Mouse (Mus musculus): ENCODE results near the gene Glis2. TPM values are rescaled to one million over a fixed set of nuclear protein-coding genes. Genes with fewer than 3 reads are reported as not detected.

Gene Glis2
- polyA plus RNA-seq, 1 experiment from 2014 or later: 31.3 TPM

GRCm38 (mm10) chr16:4649211-4649610 is 54.7 kb downstream of the Glis2 start:
- no peaks in the 10 kb centered on the region for H3K27me3 ChIP-seq (ENCODE audit: control insufficient read depth, insufficient read depth, low read length)
- H3K27ac ChIP-seq (ENCODE audit: low read depth, low read length): no peak overlapping the region
- 81% methylated on average over 5 of the region's 5 CpGs for WGBS
- no peak overlapping the region for H3K4me3 ChIP-seq (ENCODE audit: low read depth, low read length)
- H3K9me3 ChIP-seq (ENCODE audit: control insufficient read depth, low read length): no peaks in the 10 kb centered on the region
- H3K4me1 ChIP-seq (replicated peaks; ENCODE audit: control insufficient read depth, insufficient read depth, low read length): no peaks in the 10 kb centered on the region; the same call in 1 of the 2 replicates
- no peaks in the 10 kb centered on the region; the same call in 1 of the 2 replicates for H3K36me3 ChIP-seq (ENCODE audit: control insufficient read depth, insufficient read depth, low read length)
- DNase-seq (ENCODE audit: low spot score) (no peak), ATAC-seq (replicated peaks; ENCODE audit: low FRiP score) (no peak)
- H3K9ac ChIP-seq (ENCODE audit: low read length): no peak overlapping the region
- H3K4me2 ChIP-seq (ENCODE audit: low read depth, low read length, severe bottlenecking): no peak overlapping the region

- H3K4me3 ChIP-seq (ENCODE audit: low read depth, low read length): no peak overlapping the region
- no peak for DNase-seq (ENCODE audit: low spot score)
- H3K36me3 ChIP-seq (ENCODE audit: control insufficient read depth, insufficient read depth, low read length): no peaks in the 10 kb centered on the region; the same call in 1 of the 2 replicates
- no peak overlapping the region for H3K9ac ChIP-seq (ENCODE audit: low read length)
- no peak overlapping the region for H3K4me2 ChIP-seq (ENCODE audit: low read depth, low read length, severe bottlenecking)
- ATAC-seq (replicated peaks; ENCODE audit: low FRiP score): no peak
- no peaks in the 10 kb centered on the region for H3K27me3 ChIP-seq (ENCODE audit: control insufficient read depth, insufficient read depth, low read length)
- no peaks in the 10 kb centered on the region; the same call in 1 of the 2 replicates for H3K4me1 ChIP-seq (replicated peaks; ENCODE audit: control insufficient read depth, insufficient read depth, low read length)
- no peaks in the 10 kb centered on the region for H3K9me3 ChIP-seq (ENCODE audit: control insufficient read depth, low read length)
- WGBS: 87% methylated on average over 11 of the region's 11 CpGs
- no peak overlapping the region for H3K27ac ChIP-seq (ENCODE audit: low read depth, low read length)
Observed at GRCm38 (mm10) chr16:4649692-4650091, 55.2 kb downstream of the Glis2 start.

GRCm38 (mm10) chr16:4650161-4650560 is 55.6 kb downstream of the Glis2 start:
- no peak overlapping the region for H3K4me2 ChIP-seq (ENCODE audit: low read depth, low read length, severe bottlenecking)

GRCm38 (mm10) chr16:4651081-4651480 is 56.6 kb downstream of the Glis2 start:
- 91% methylated on average over 1 of the region's 1 CpGs for WGBS
- Histone ChIP-seq H3K27me3 (ENCODE audit: control insufficient read depth, insufficient read depth, low read length) (no peaks in the 10 kb centered on the region), H3K9me3 (ENCODE audit: control insufficient read depth, low read length) (no peaks in the 10 kb centered on the region), H3K4me3 (ENCODE audit: low read depth, low read length) (no peak overlapping the region), H3K4me2 (ENCODE audit: low read depth, low read length, severe bottlenecking) (no peak overlapping the region), H3K9ac (ENCODE audit: low read length) (no peak overlapping the region), H3K36me3 (ENCODE audit: control insufficient read depth, insufficient read depth, low read length) (no peaks in the 10 kb centered on the region; the same call in 1 of the 2 replicates), H3K27ac (ENCODE audit: low read depth, low read length) (no peak overlapping the region), H3K4me1 (replicated peaks; ENCODE audit: control insufficient read depth, insufficient read depth, low read length) (peaks cover 1% of the 10 kb centered on the region; the same call in 1 of the 2 replicates)
- DNase-seq (ENCODE audit: low spot score) (no peak), ATAC-seq (replicated peaks; ENCODE audit: low FRiP score) (no peak)

More at GRCm38 (mm10) chr16:4650161-4650560, 55.6 kb downstream of the Glis2 start:
- DNase-seq (ENCODE audit: low spot score) (no peak), ATAC-seq (replicated peaks; ENCODE audit: low FRiP score) (no peak)
- 90% methylated on average over 3 of the region's 3 CpGs for WGBS
- H3K4me3 ChIP-seq (ENCODE audit: low read depth, low read length): no peak overlapping the region
- H3K9ac ChIP-seq (ENCODE audit: low read length): no peak overlapping the region
- no peaks in the 10 kb centered on the region for H3K9me3 ChIP-seq (ENCODE audit: control insufficient read depth, low read length)
- H3K36me3 ChIP-seq (ENCODE audit: control insufficient read depth, insufficient read depth, low read length): no peaks in the 10 kb centered on the region; the same call in 1 of the 2 replicates
- H3K27ac ChIP-seq (ENCODE audit: low read depth, low read length): no peak overlapping the region
- H3K27me3 ChIP-seq (ENCODE audit: control insufficient read depth, insufficient read depth, low read length): no peaks in the 10 kb centered on the region
- H3K4me1 ChIP-seq (replicated peaks; ENCODE audit: control insufficient read depth, insufficient read depth, low read length): no peaks in the 10 kb centered on the region; the same call in 1 of the 2 replicates

GRCm38 (mm10) chr16:4651624-4652023 is 57.1 kb downstream of the Glis2 start:
- no peaks in the 10 kb centered on the region for H3K9me3 ChIP-seq (ENCODE audit: control insufficient read depth, low read length)
- no peak overlapping the region for H3K27ac ChIP-seq (ENCODE audit: low read depth, low read length)
- no peak overlapping the region for H3K4me2 ChIP-seq (ENCODE audit: low read depth, low read length, severe bottlenecking)
- WGBS: 62% methylated on average over 7 of the region's 7 CpGs
- H3K36me3 ChIP-seq (ENCODE audit: control insufficient read depth, insufficient read depth, low read length): no peaks in the 10 kb centered on the region; the same call in 1 of the 2 replicates
- no peak overlapping the region for H3K9ac ChIP-seq (ENCODE audit: low read length)
- H3K27me3 ChIP-seq (ENCODE audit: control insufficient read depth, insufficient read depth, low read length): no peaks in the 10 kb centered on the region
- no peak overlapping the region for H3K4me3 ChIP-seq (ENCODE audit: low read depth, low read length)
- no peak for DNase-seq (ENCODE audit: low spot score)
- peaks cover 1% of the 10 kb centered on the region; the same call in 1 of the 2 replicates for H3K4me1 ChIP-seq (replicated peaks; ENCODE audit: control insufficient read depth, insufficient read depth, low read length)
- no peak for ATAC-seq (replicated peaks; ENCODE audit: low FRiP score)

GRCm38 (mm10) chr16:4652707-4653416 is 58.3 kb downstream of the Glis2 start:
- Histone ChIP-seq H3K27ac (ENCODE audit: low read depth, low read length) (no peak overlapping the region), H3K36me3 (ENCODE audit: control insufficient read depth, insufficient read depth, low read length) (no peaks in the 10 kb centered on the region; the same call in 1 of the 2 replicates), H3K27me3 (ENCODE audit: control insufficient read depth, insufficient read depth, low read length) (no peaks in the 10 kb centered on the region), H3K9ac (ENCODE audit: low read length) (no peak overlapping the region), H3K9me3 (ENCODE audit: control insufficient read depth, low read length) (no peaks in the 10 kb centered on the region), H3K4me3 (ENCODE audit: low read depth, low read length) (no peak overlapping the region), H3K4me1 (replicated peaks; ENCODE audit: control insufficient read depth, insufficient read depth, low read length) (0 out of 2 replicates have a peak, but pooled peaks cover 1% of the 10 kb centered on the region), H3K4me2 (ENCODE audit: low read depth, low read length, severe bottlenecking) (no peak overlapping the region)
- DNase-seq (ENCODE audit: low spot score): no peak
- WGBS: 76% methylated on average over 4 of the region's 4 CpGs
- no peak for ATAC-seq (replicated peaks; ENCODE audit: low FRiP score)

GRCm38 (mm10) chr16:4654706-4655105 is 60.2 kb downstream of the Glis2 start:
- 89% methylated on average over 10 of the region's 10 CpGs for WGBS
- no peaks in the 10 kb centered on the region; the same call in 1 of the 2 replicates for H3K36me3 ChIP-seq (ENCODE audit: control insufficient read depth, insufficient read depth, low read length)

GRCm38 (mm10) chr16:4655251-4655734 is 60.8 kb downstream of the Glis2 start:
- Histone ChIP-seq H3K27ac (ENCODE audit: low read depth, low read length) (no peak overlapping the region), H3K36me3 (ENCODE audit: control insufficient read depth, insufficient read depth, low read length) (no peaks in the 10 kb centered on the region; the same call in 1 of the 2 replicates), H3K9ac (ENCODE audit: low read length) (no peak overlapping the region), H3K4me2 (ENCODE audit: low read depth, low read length, severe bottlenecking) (no peak overlapping the region), H3K27me3 (ENCODE audit: control insufficient read depth, insufficient read depth, low read length) (no peaks in the 10 kb centered on the region), H3K9me3 (ENCODE audit: control insufficient read depth, low read length) (no peaks in the 10 kb centered on the region), H3K4me1 (replicated peaks; ENCODE audit: control insufficient read depth, insufficient read depth, low read length) (peaks cover 10% of the 10 kb centered on the region; the same call in 1 of the 2 replicates), H3K4me3 (ENCODE audit: low read depth, low read length) (no peak overlapping the region)
- no peak for DNase-seq (ENCODE audit: low spot score)
- no peak for ATAC-seq (replicated peaks; ENCODE audit: low FRiP score)
- WGBS: 76% methylated on average over 4 of the region's 4 CpGs

More at GRCm38 (mm10) chr16:4654706-4655105, 60.2 kb downstream of the Glis2 start:
- H3K27ac ChIP-seq (ENCODE audit: low read depth, low read length): no peak overlapping the region
- peaks cover 10% of the 10 kb centered on the region; the same call in 1 of the 2 replicates for H3K4me1 ChIP-seq (replicated peaks; ENCODE audit: control insufficient read depth, insufficient read depth, low read length)
- H3K9me3 ChIP-seq (ENCODE audit: control insufficient read depth, low read length): no peaks in the 10 kb centered on the region
- H3K27me3 ChIP-seq (ENCODE audit: control insufficient read depth, insufficient read depth, low read length): no peaks in the 10 kb centered on the region
- H3K4me2 ChIP-seq (ENCODE audit: low read depth, low read length, severe bottlenecking): no peak overlapping the region
- no peak for DNase-seq (ENCODE audit: low spot score)
- no peak overlapping the region for H3K9ac ChIP-seq (ENCODE audit: low read length)
- no peak for ATAC-seq (replicated peaks; ENCODE audit: low FRiP score)
- no peak overlapping the region for H3K4me3 ChIP-seq (ENCODE audit: low read depth, low read length)

Data from forebrain, embryonic 11.5 days (tissue).